Mouse (Mus musculus) thymus, adult 2 months (tissue): ENCODE measurements at regions not wholly inside any gene's neighbourhood (a gene's known extent, or its start where the extent isn't known, plus 50 kb on each side); places are given as distances from the start of the nearest gene placed in this dataset.

ENCODE experiments used
- CTCF ChIP-seq: fragments of 200-500 bp; IDR thresholded peaks from 2 replicates; pipeline ENCODE4 v1.5.1; 2012; ENCODE audit warnings: mild to moderate bottlenecking, control low read depth, low read length, moderate library complexity, borderline replicate concordance; ENCODE audit not compliant: control insufficient read depth, poor library complexity, insufficient read depth; ENCODE audit errors: extremely low read depth
- POLR2A ChIP-seq: fragments of 200-500 bp; IDR thresholded peaks from 2 replicates; pipeline ENCODE4 v1.6.1; 2012; ENCODE audit warnings: mild to moderate bottlenecking, low read length, control low read depth, moderate library complexity; ENCODE audit not compliant: control insufficient read depth, poor library complexity, insufficient read depth; ENCODE audit errors: extremely low read depth

DNA sequence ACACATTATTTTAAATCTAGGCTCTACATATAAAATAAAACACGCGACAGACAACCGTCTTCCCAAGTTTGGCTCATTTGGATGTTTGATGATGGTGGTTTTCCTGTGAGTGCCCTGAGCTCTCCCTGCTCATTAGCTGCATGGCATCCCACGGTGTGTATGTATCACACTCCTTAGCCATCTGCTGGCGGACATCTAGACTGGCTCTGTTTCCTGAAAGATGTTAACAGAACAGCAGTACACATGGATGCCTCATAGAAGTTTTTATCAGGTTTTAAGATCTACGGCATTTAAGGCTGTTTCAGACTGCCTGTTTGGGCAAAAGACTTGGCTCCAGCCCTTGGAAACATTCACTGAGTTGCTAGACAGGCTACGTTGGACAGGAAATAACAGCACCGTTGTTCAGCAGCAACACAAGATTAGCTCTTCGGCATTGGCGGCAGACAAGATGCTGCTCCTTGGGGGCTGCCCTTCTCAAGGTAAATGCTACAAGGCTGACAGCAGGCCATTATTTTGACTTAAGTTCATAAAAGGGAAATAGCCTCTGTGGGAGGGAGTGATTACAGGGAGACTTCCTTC, 61.5 kb upstream of the Tmem150c start:
- TF ChIP-seq POLR2A (no peak), CTCF (no peak)
